In the genomic region with DNA sequence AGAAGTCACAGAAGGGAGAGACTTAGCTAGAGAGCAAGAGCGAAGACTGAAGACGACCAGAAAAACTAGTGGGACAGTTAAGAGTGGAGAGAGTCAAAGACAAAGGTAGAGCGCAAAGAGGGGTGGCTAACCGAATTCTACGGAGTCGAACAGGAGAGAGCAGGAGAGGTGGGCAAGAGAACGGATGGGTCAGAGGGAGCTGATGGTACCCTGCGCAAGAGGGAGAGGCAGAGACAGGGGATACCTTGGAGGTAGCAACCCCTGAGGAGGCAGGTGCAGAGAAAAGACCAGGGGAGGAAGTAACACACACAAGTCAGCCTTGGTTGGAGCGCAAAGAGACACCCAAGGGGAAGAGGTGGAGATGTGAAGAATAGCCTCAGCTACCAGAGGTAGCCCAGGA, we compare ENCODE assay signal across 7 mouse cellular contexts. TPM values are rescaled to one million over a fixed set of nuclear protein-coding genes. Genes with fewer than 3 reads are reported as not detected.
DNase-seq lines count a peak whose midpoint lies in the region; ATAC-seq and TF ChIP-seq lines count a peak whose summit lies in the region.

No protein-coding gene starts in this region.

- 12% methylated on average over 9 of the region's 9 CpGs for WGBS in thymus, adult 2 months
- WGBS in forebrain, embryonic 16.5 days: 2% methylated on average over 9 of the region's 9 CpGs
- WGBS in liver, embryonic 14.5 days (ENCODE audit: insufficient replicate concordance): 4% methylated on average over 9 of the region's 9 CpGs

- peak; percentile 21 for ATAC-seq in forebrain, embryonic 16.5 days
- ATAC-seq in liver, embryonic 14.5 days (ENCODE audit: insufficient read depth): no peak

- TF ChIP-seq CTCF in thymus, adult 2 months (IDR thresholded peaks at IDR 0.05; ENCODE audit: borderline replicate concordance, control insufficient read depth, extremely low read depth, insufficient read depth, low read length, poor library complexity): no peak
- TF ChIP-seq CTCF in liver, embryonic 14.5 days (IDR thresholded peaks at IDR 0.05; ENCODE audit: low read depth): no peak

- peak overlapping the region; percentile 51; the same call in 1 of the 2 replicates for H3K4me3 ChIP-seq in thymus, adult 2 months (ENCODE audit: control insufficient read depth, insufficient read depth, low read length)
- H3K4me3 ChIP-seq in forebrain, embryonic 16.5 days (replicated peaks; ENCODE audit: low read length): peak overlapping the region; percentile 80
- peak overlapping the region in 1 of 2 experiments; percentile 57; a peak in 1 of 4 replicates for H3K4me3 ChIP-seq in liver, embryonic 14.5 days (ENCODE audit: insufficient read depth in 1 of 2, low read depth in 2 of 2, low read length in 2 of 2)

- no peaks in the 10 kb centered on the region for H3K36me3 ChIP-seq in thymus, adult 2 months (ENCODE audit: control insufficient read depth, insufficient read depth, low read length)
- no peaks in the 10 kb centered on the region for H3K36me3 ChIP-seq in forebrain, embryonic 16.5 days (ENCODE audit: control insufficient read depth, insufficient read depth)
- H3K36me3 ChIP-seq in liver, embryonic 14.5 days (replicated peaks; ENCODE audit: control insufficient read depth, insufficient read depth, low read depth): no peaks in the 10 kb centered on the region

- no peak for TF ChIP-seq EP300 in liver, embryonic 14.5 days (IDR thresholded peaks at IDR 0.05; ENCODE audit: low read depth)

- peak; percentile 30 for DNase-seq in thymus, adult 2 months
- no peak for DNase-seq in thymus, postnatal 10 days (ENCODE audit: low spot score in 2 of 2)
- no peak for DNase-seq in liver, embryonic 14.5 days (ENCODE audit: low read depth in 3 of 3, low spot score in 3 of 3)
- no peak for DNase-seq in adrenal gland, adult 2 months
- DNase-seq in cerebellum, adult 18-20 months: no peak
- no peak for DNase-seq in spleen, postnatal 36 days (ENCODE audit: low spot score in 2 of 2)

- peaks cover 2% of the 10 kb centered on the region; the same call in 1 of the 2 replicates for H3K27me3 ChIP-seq in thymus, adult 2 months (ENCODE audit: control insufficient read depth, insufficient read depth, low read length)
- H3K27me3 ChIP-seq in forebrain, embryonic 16.5 days (replicated peaks; ENCODE audit: control insufficient read depth, insufficient read depth, low read length): peaks cover 3% of the 10 kb centered on the region
- H3K27me3 ChIP-seq in liver, embryonic 14.5 days (ENCODE audit: control insufficient read depth, insufficient read depth, low read length): peaks cover 72% of the 10 kb centered on the region

- H3K9me3 ChIP-seq in forebrain, embryonic 16.5 days (ENCODE audit: control insufficient read depth, low read length): no peaks in the 10 kb centered on the region
- H3K9me3 ChIP-seq in liver, embryonic 14.5 days (ENCODE audit: control insufficient read depth, low read length): no peaks in the 10 kb centered on the region

- peaks cover 19% of the 10 kb centered on the region for H3K4me1 ChIP-seq in thymus, adult 2 months (replicated peaks; ENCODE audit: control insufficient read depth, insufficient read depth, low read length)
- peaks cover 53% of the 10 kb centered on the region for H3K4me1 ChIP-seq in forebrain, embryonic 16.5 days (replicated peaks; ENCODE audit: control insufficient read depth, insufficient read depth, low read length)
- H3K4me1 ChIP-seq in liver, embryonic 14.5 days (replicated peaks; ENCODE audit: control insufficient read depth in 2 of 2, insufficient read depth in 2 of 2, low read length in 1 of 2): peaks cover 0 to 5% of the 10 kb centered on the region in 2 experiments; a peak in 1 of 4 replicates

- peak overlapping the region; percentile 73 for H3K4me2 ChIP-seq in forebrain, embryonic 16.5 days (ENCODE audit: low read length)
- H3K4me2 ChIP-seq in liver, embryonic 14.5 days (ENCODE audit: low read depth): peak overlapping the region; percentile 67

- no peak for TF ChIP-seq POLR2A in thymus, adult 2 months (IDR thresholded peaks at IDR 0.05; ENCODE audit: control insufficient read depth, extremely low read depth, insufficient read depth, low read length, poor library complexity)

- no peak overlapping the region for H3K27ac ChIP-seq in thymus, adult 2 months (ENCODE audit: control insufficient read depth, insufficient read depth, low read length)
- peak overlapping the region; percentile 93 for H3K27ac ChIP-seq in forebrain, embryonic 16.5 days (ENCODE audit: low read length)
- no peak overlapping the region for H3K27ac ChIP-seq in liver, embryonic 14.5 days

- H3K9ac ChIP-seq in forebrain, embryonic 16.5 days (replicated peaks; ENCODE audit: low read depth, low read length): peak overlapping the region; percentile 85
- H3K9ac ChIP-seq in liver, embryonic 14.5 days (replicated peaks): no peak overlapping the region

RNA-seq across cellular contexts. Expression of gene Gdf11, which starts 0.7 kb away (rescaled TPM):
- 5.6 and 5.8 TPM in 2 replicates for polyA plus RNA-seq in thymus, adult 2 months (2012; rRNA removed)
- 5.6 and 7.0 TPM in 2 replicates for polyA plus RNA-seq in forebrain, embryonic 16.5 days (2015; fragmentation: Nextera tagmentation; extraction: Ambion mirVana)
- 0.32 and 0.36 TPM in 2 replicates for polyA plus RNA-seq in liver, embryonic 14.5 days (2012; rRNA removed)
- 0.16 and 0.23 TPM in 2 replicates for polyA plus RNA-seq in liver, embryonic 14.5 days (2014; fragmentation: Nextera tagmentation; extraction: Ambion mirVana)
- total RNA-seq in adrenal gland, adult 2 months (2021): 1 to 10 TPM; 1.8 to 2.3 TPM
- 0.55 and 0.99 TPM in 2 replicates for polyA plus RNA-seq in adrenal gland, adult 2 months (2012; rRNA removed)

RNA-seq across cellular contexts. Expression of gene Cd63, which starts 8.5 kb away (rescaled TPM):
- 43.9 and 62.1 TPM in 2 replicates for polyA plus RNA-seq in thymus, adult 2 months (2012; rRNA removed)
- polyA plus RNA-seq in forebrain, embryonic 16.5 days (2015; fragmentation: Nextera tagmentation; extraction: Ambion mirVana): 119 and 137 TPM in 2 replicates
- polyA plus RNA-seq in liver, embryonic 14.5 days (2012; rRNA removed): 22.5 and 29.6 TPM in 2 replicates
- 73.0 and 85.0 TPM in 2 replicates for polyA plus RNA-seq in liver, embryonic 14.5 days (2014; fragmentation: Nextera tagmentation; extraction: Ambion mirVana)
- total RNA-seq in adrenal gland, adult 2 months (2021): 100 to 1,000 TPM; 279 to 433 TPM
- 38.2 and 44.2 TPM in 2 replicates for polyA plus RNA-seq in adrenal gland, adult 2 months (2012; rRNA removed)

RNA-seq across cellular contexts. Expression of gene Rdh5, which starts 30.4 kb away (rescaled TPM):
- polyA plus RNA-seq in thymus, adult 2 months (2012; rRNA removed): 14.0 and 21.8 TPM in 2 replicates
- 8.6 and 12.3 TPM in 2 replicates for polyA plus RNA-seq in forebrain, embryonic 16.5 days (2015; fragmentation: Nextera tagmentation; extraction: Ambion mirVana)
- polyA plus RNA-seq in liver, embryonic 14.5 days (2012; rRNA removed): 12.1 and 12.3 TPM in 2 replicates
- 13.6 and 15.8 TPM in 2 replicates for polyA plus RNA-seq in liver, embryonic 14.5 days (2014; fragmentation: Nextera tagmentation; extraction: Ambion mirVana)
- 10 to 100 TPM; 11.2 to 15.9 TPM for total RNA-seq in adrenal gland, adult 2 months (2021)
- 24.3 and 29.3 TPM in 2 replicates for polyA plus RNA-seq in adrenal gland, adult 2 months (2012; rRNA removed)

RNA-seq across cellular contexts. Expression of gene Bloc1s1, which starts 31.6 kb away (rescaled TPM):
- 137 and 173 TPM in 2 replicates for polyA plus RNA-seq in thymus, adult 2 months (2012; rRNA removed)
- polyA plus RNA-seq in forebrain, embryonic 16.5 days (2015; fragmentation: Nextera tagmentation; extraction: Ambion mirVana): 203 and 221 TPM in 2 replicates
- 67.2 and 95.9 TPM in 2 replicates for polyA plus RNA-seq in liver, embryonic 14.5 days (2012; rRNA removed)
- polyA plus RNA-seq in liver, embryonic 14.5 days (2014; fragmentation: Nextera tagmentation; extraction: Ambion mirVana): 99.2 and 99.8 TPM in 2 replicates
- 100 to 1,000 TPM; 174 to 223 TPM for total RNA-seq in adrenal gland, adult 2 months (2021)
- 99.2 and 115 TPM in 2 replicates for polyA plus RNA-seq in adrenal gland, adult 2 months (2012; rRNA removed)

RNA-seq across cellular contexts. Expression of gene Itga7, which starts 41.4 kb away (rescaled TPM):
- 5.9 and 14.5 TPM in 2 replicates for polyA plus RNA-seq in thymus, adult 2 months (2012; rRNA removed)
- polyA plus RNA-seq in forebrain, embryonic 16.5 days (2015; fragmentation: Nextera tagmentation; extraction: Ambion mirVana): 3.1 and 3.4 TPM in 2 replicates
- polyA plus RNA-seq in liver, embryonic 14.5 days (2012; rRNA removed): 0.09 and 0.19 TPM in 2 replicates
- polyA plus RNA-seq in liver, embryonic 14.5 days (2014; fragmentation: Nextera tagmentation; extraction: Ambion mirVana): 0.04 and 0.15 TPM in 2 replicates
- total RNA-seq in adrenal gland, adult 2 months (2021): 10 to 100 TPM in 1 of 2 experiments, 1 to 10 TPM in 1; 8.4 to 25.6 TPM
- polyA plus RNA-seq in adrenal gland, adult 2 months (2012; rRNA removed): 19.6 and 32.5 TPM in 2 replicates
